Mouse (Mus musculus) intestine, embryonic 14.5 days (tissue): ENCODE results near the gene Aifm1. TPM values are rescaled to one million over a fixed set of nuclear protein-coding genes. Genes with fewer than 3 reads are reported as not detected.

Experiments used
- ATAC-seq: fragments of 200-750 bp; cut with Nextera tagmentation; replicated peaks from 2 replicates; pipeline ENCODE4 v1.8.0; 2017; ENCODE audit warnings: low read depth, moderate number of reproducible peaks, moderate TSS enrichment, moderate library complexity; ENCODE audit not compliant: low FRiP score, low TSS enrichment
- DNase-seq: peaks from one replicate; pipeline ENCODE4 v3.0.0-alpha.2; 2018; ENCODE audit warnings: low spot score
- H3K27ac ChIP-seq: fragments of 300-500 bp; sonication (generic); 2 replicates; pipeline ENCODE4 v1.5.1; 2014; ENCODE audit warnings: low read depth, mild to moderate bottlenecking, control low read depth
- H3K27me3 ChIP-seq: fragments of 300-500 bp; sonication (generic); replicated peaks from 2 replicates; pipeline ENCODE4 v1.6.1; 2014; ENCODE audit warnings: low read length, control low read depth; ENCODE audit not compliant: control insufficient read depth, insufficient read depth
- H3K36me3 ChIP-seq: fragments of 300-500 bp; sonication (generic); 2 replicates; pipeline ENCODE4 v1.6.1; 2014; ENCODE audit warnings: low read length, control low read depth; ENCODE audit not compliant: control insufficient read depth, insufficient read depth
- H3K4me1 ChIP-seq: fragments of 300-500 bp; sonication (generic); replicated peaks from 2 replicates; pipeline ENCODE4 v1.6.1; 2014; ENCODE audit warnings: low read length, control low read depth, mixed read lengths; ENCODE audit not compliant: control insufficient read depth, insufficient read depth
- H3K4me2 ChIP-seq: fragments of 300-500 bp; sonication (generic); 2 replicates; pipeline ENCODE4 v1.6.1; 2014; ENCODE audit warnings: low read length
- H3K4me3 ChIP-seq: fragments of 300-500 bp; sonication (generic); 2 replicates; pipeline ENCODE4 v1.5.1; 2014; ENCODE audit warnings: low read depth, low read length, control low read depth, mixed read lengths
- H3K9ac ChIP-seq: fragments of 300-500 bp; sonication (generic); 2 replicates; pipeline ENCODE4 v1.6.1; 2014; ENCODE audit warnings: mild to moderate bottlenecking, low read length
- H3K9me3 ChIP-seq: fragments of 300-500 bp; sonication (generic); 2 replicates; pipeline ENCODE4 v1.6.1; 2016; ENCODE audit warnings: low read length, control low read depth; ENCODE audit not compliant: control insufficient read depth
- WGBS: fragments of 180-500 bp; shearing (Covaris S2); extraction: QIAGEN DNeasy Blood & Tissue Kit; methylation state at CpG from one replicate; pipeline ENCODE4 v1.1.7; 2014; 5-methylcytosine and 5-hydroxymethylcytosine counted together
- polyA plus RNA-seq: library from polyadenylated mRNA; unstranded; fragments of >200 nt; fragmentation: Nextera tagmentation; extraction: Ambion mirVana; gene quantifications from 2 replicates; pipeline ENCODE4 v1.2.1, GENCODE M21; 2014

Aifm1 gene
- polyA plus RNA-seq, 1 experiment from 2014 or later: 76.1 TPM

DNA sequence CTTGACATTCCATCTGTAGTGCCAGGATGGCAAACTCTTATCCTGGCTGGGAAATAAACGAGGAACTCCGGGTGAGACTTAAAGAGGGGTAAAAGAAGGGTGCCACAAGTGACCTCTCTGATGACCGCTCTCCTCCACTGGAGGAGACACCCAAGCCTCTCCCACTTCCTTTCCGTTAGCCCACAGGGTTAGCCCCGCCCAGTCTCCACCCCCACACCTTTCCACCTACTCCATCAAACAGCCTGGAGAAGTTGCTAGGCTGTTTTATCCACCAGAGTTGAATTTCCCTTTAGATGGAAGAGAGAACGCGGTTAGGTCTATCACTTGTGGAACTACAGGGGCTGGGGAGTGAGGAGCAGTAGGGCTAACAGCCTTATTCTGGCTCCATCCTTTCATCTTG lies 88.1 kb downstream of the Aifm1 start:
- no peaks in the 10 kb centered on the region for H3K4me1 ChIP-seq
- H3K4me3 ChIP-seq: no peak overlapping the region
- no peak for ATAC-seq
- H3K9ac ChIP-seq: no peak overlapping the region
- H3K4me2 ChIP-seq: no peak overlapping the region
- DNase-seq: no peak
- H3K27ac ChIP-seq: no peak overlapping the region
- 49% methylated on average over 7 of the region's 7 CpGs for WGBS
- H3K36me3 ChIP-seq: no peaks in the 10 kb centered on the region
- no peaks in the 10 kb centered on the region for H3K9me3 ChIP-seq
- H3K27me3 ChIP-seq: no peaks in the 10 kb centered on the region

Other genes with a start within 250 kb of the Aifm1 start
- gene Bcorl1, start 172.2 kb downstream of the Aifm1 start, polyA plus RNA-seq: 7.6 and 7.7 TPM in 2 replicates
- 17.7 and 19.8 TPM in 2 replicates for gene Elf4, start 50.4 kb downstream of the Aifm1 start, polyA plus RNA-seq
- gene Rab33a, start 5.7 kb upstream of the Aifm1 start, polyA plus RNA-seq: 7.4 and 9.5 TPM in 2 replicates
- 11.4 and 13.0 TPM in 2 replicates for gene Zfp280c, start 80.9 kb upstream of the Aifm1 start, polyA plus RNA-seq
- 12.8 and 13.7 TPM in 2 replicates for gene Slc25a14, start 109.8 kb upstream of the Aifm1 start, polyA plus RNA-seq
- gene Gpr119, start 160.9 kb upstream of the Aifm1 start, polyA plus RNA-seq: 0.08 TPM in 1 of 2 replicates, not detected in the other
- gene Rbmx2, start 181.4 kb upstream of the Aifm1 start, polyA plus RNA-seq: 21.9 and 22.6 TPM in 2 replicates